Mouse (Mus musculus): ENCODE results near the gene Nacc2.

The Nacc2 gene

DNA sequence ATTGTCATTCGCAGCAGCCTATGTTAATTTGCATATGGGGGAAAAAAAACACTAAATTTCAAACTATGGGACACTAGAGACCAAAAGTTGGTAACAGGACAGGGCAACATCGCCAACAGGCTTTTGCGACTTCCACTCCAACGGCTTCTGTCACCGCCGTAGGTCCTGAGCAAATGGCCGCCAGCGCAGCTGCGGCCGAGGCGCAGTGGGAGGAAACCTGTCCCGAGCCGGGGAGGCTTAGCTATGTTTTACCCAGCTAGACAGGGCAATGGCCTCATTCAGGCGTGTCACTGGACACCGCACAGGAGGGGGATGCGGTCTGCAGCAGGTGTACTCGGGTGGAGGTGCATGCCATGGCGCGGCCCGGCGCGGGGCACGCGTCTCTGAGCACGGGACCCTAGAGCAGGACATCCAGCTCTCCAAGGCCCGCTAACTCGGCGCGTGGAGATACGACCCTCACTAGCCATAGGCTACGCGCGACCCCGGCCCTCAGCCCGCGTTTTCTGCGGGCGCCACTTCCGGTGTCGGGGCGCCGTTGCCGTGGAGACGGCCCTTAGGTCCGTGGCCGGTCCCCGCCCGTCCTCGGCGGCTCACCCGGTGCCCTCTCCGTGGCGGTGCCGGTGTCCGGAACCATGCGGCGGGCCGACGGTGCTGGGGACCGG lies 16.7 kb upstream of the Nacc2 start:
- DNase-seq (ENCODE audit: low read depth, low spot score) = peak; percentile 60

- no peak for DNase-seq (ENCODE audit: low read depth, low spot score)
Observed at GRCm38 (mm10) chr2:26139034-26139544, 16.1 kb upstream of the Nacc2 start.

- DNase-seq (ENCODE audit: low read depth, low spot score) = no peak
Observed at GRCm38 (mm10) chr2:26138252-26139033, 15.4 kb upstream of the Nacc2 start.

GRCm38 (mm10) chr2:26134591-26134990 lies 11.6 kb upstream of the Nacc2 start:
- no peak for DNase-seq (ENCODE audit: low read depth, low spot score)

DNA sequence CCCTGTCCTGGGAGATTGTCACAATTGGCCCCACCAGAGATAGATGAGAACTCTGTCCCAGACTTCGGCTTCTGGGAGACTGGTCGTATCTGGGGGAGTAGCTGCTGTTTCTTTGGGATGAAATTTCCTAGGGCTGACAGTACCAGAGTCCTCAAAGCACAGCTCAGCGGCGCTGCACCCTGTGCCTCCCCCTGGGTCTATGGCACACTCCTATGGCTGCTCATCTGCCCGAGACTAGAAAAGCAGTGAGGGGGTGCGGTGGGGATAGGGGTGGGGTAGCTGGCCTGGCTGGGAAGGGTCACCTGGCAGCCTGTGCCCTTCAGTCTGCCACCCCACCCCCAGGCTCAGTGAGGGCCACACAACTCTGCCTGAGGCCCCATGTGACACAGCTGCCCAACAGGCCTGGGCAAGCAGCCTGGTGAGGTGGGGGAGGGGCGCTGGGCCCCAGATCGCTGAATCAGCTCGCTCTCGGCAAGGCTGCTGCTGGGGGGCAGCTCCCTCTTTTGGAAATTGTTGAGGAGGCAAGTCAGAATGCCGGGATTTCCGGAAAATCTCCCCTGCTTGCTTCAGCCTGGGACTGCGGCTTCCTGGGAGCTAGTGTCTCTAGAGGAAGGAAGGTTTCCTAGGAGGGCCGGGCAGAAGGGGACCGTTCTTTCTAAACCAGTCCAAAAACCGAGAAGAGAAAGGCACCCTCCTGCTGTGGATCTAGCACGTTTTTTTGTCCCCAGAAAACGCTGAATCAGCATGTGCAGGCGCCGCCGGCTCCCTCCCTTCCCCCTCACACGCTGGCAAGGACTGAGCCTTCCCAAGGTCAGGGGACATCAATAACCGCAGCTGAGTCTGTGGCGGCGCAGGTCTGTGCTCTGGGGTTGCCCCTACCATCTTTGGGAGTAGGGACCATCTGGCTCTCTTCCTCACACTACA lies 9.9 kb upstream of the Nacc2 start:
- peak; percentile 72 for DNase-seq (ENCODE audit: low read depth, low spot score)

GRCm38 (mm10) chr2:26131327-26131726 lies 8.3 kb upstream of the Nacc2 start:
- no peak for DNase-seq (ENCODE audit: low read depth, low spot score)

DNA sequence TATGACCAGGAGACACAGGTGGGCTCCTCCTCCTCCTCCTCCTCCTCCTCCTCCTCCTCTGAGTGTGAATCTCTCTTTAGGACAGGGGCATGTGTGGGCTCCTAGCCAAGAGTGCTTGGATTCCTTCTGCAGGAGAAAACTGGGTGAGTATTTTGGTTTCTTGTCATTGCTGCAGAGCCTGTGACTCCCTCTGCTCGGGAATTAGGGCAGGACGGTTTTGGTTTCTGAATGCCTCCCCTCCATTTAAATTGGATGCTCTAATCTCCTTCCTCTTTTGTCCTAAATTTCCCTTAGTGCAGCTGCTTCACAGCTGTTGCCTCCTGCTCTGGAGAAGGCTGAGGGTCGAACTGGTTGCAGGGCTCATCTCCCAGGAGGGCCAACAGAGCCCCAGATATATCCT lies 6.9 kb upstream of the Nacc2 start:
- DNase-seq (ENCODE audit: low read depth, low spot score) = no peak

DNA sequence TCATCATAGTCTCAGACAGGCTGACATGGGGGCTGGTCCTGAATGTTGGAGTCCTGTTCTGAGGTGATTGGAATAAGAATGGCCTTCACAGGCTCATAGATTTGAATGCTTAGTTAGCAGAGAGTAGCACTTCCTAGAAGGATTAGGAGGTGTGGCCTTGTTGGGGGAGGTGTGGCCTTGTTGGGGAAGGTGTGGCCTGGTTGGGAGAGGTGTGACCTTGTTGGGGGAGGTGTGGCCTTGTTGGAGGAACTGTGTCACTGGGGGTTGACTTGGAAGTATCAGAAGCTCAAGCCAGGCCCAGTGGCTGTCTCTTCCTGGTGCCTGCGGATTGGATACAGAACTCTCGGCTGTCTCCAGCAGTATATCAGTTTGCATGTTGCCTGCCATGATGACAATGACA lies 6.3 kb upstream of the Nacc2 start:
- no peak for DNase-seq (ENCODE audit: low read depth, low spot score)

- peak; percentile 40 for DNase-seq (ENCODE audit: low read depth, low spot score)
Observed at GRCm38 (mm10) chr2:26122171-26123078, 595 bp downstream of the Nacc2 start.

DNA sequence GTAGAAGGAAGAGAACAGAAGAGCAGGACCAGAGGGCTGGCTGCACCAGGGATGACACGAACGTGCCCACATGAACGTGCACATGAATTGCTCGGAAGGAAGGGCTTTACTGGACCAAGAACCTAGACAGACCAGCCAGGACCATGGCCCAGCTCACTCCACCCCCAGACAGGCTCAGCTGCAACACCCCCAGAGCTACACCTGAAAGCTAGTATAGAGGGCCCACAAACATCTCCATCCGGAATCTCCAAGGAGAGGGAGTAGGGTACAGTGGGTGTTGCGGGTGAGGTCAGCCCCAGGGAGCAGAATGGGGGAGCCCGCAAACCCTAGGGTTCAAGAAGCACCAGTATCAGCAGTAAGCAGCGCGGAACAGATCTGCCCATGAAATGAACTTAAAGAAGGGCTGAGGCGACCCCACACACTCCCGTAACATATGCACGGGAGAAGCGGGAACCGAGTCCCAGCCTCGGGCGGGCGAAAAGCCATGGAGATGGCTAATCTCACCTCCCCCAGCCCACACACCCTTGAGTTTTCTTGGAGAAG lies 1.4 kb downstream of the Nacc2 start:
- DNase-seq (ENCODE audit: low read depth, low spot score) = no peak

DNA sequence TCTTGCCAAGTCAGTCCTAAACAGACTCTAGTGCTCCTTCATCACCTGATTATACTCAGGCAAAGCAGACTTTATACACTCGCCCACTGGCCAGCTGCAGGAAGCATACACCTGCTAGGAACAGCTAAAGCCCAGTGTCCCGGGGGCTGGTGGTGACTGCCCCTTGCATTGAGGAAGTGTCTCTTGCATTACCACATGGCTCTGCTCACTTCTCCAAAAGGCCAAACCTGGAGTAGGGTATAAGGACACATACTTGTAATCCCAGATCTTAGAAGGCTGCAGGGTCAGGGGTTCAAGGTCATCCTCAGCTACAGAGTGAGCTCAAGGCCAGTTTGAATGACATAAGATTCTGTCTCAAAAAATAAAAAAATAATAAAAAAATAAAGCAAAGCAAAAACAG lies 3.4 kb downstream of the Nacc2 start:
- no peak for DNase-seq (ENCODE audit: low read depth, low spot score)

DNA sequence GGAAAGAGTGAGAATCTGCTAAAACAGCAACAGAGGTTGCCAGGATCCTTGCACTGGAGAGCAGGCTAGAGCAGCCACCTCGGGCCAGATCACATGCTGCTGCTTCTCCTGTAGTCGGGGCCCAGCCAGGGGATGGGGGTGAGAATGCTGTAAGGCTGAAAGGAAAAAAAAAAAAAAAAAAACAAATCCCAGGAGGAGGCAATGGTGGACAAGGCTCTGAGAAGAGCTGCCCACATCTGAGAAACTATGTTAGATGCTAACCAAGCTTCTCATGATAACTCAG lies 3.8 kb downstream of the Nacc2 start:
- no peak for DNase-seq (ENCODE audit: low read depth, low spot score)

- no peak for DNase-seq (ENCODE audit: low read depth, low spot score)
Observed at GRCm38 (mm10) chr2:26118584-26119309, 4.3 kb downstream of the Nacc2 start.

DNA sequence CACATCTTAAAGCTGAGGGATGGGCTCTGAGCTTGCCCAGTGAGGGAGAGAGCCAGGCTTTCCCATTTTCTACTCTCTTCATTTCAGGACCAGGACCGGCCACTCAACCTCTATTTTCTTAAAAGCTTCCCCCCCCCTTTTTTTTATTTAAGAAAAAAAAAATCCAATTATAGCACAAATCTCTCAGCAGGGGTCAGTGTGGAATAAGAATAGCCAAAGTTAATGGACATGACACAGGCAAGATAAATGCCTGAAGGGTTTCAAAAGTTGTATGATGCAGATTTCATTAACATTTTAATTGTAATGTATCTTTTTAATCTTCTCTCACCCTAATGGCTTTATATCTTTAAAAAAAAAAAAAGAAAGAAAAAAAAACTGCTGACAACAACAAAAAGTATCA lies 5.4 kb downstream of the Nacc2 start:
- DNase-seq (ENCODE audit: low read depth, low spot score) = no peak

GRCm38 (mm10) chr2:26116550-26116949 lies 6.5 kb downstream of the Nacc2 start:
- DNase-seq (ENCODE audit: low read depth, low spot score) = no peak

DNA sequence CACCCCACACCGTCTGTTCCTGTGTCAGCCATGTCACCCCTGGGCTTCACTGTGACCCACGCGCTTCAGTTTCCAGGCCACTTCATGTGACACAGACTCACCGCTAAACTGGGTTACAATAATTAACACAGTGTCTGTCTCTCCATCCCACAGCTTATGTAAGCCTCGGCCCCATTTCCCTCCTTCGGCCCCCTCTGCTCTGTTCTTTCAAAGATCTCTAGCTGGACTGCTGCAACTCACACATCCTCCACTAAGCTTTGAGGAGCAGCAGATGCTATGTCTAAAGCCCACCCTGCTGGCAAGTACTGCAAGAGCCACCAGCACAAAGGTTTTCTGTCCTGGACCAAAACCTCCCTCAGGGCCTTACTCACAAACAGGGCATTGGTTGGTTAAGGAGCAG lies 7.8 kb downstream of the Nacc2 start:
- no peak for DNase-seq (ENCODE audit: low read depth, low spot score)

DNA sequence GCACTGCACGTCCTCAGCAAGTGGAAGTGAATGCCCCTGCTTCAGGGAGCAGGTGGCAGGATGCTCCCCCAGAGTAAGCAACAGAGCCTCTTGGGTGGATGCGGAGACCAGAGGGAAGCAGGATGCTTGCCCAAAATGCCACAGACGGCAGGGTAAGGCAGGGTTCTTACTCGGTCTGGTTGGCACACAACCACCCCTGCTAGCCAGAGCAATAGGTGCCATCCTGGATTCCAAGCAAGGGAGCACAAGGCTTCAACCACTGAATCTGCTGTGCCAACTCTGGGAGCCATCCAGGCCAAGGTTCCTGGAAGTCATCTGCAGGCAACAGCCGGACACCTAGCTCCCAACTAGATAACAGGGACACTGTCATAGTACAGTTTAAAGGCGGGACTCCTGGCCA lies 14.8 kb downstream of the Nacc2 start:
- DNase-seq (ENCODE audit: low read depth, low spot score) = no peak

DNA sequence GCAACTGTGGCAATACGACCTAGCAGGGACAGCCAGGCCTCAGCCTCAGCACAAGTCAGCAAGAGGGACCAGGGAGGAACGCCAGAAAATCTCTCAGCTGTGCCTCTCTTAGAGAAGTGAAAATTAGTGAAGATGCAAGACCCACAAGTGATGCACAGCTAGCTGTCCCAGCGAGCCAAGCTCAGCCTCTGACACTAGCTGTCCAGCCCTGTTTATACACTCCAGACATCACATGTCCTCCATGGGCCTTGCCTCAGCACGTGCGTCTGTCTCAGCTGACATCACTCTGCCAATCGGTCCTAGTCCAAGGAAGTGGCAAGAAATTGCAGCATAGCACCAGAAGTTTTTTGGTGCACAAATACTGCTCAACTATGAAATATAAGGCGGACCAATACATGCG lies 16.0 kb downstream of the Nacc2 start:
- no peak for DNase-seq (ENCODE audit: low read depth, low spot score)

- DNase-seq (ENCODE audit: low read depth, low spot score) = no peak
Observed at GRCm38 (mm10) chr2:26106233-26106632, 16.8 kb downstream of the Nacc2 start.

- DNase-seq (ENCODE audit: low read depth, low spot score) = no peak
Observed at GRCm38 (mm10) chr2:26100296-26100695, 22.7 kb downstream of the Nacc2 start.

Data from forelimb bud, embryonic 11.5 days (tissue).